Mouse (Mus musculus) activated CD4-positive, CD25-positive, alpha-beta regulatory T cell, adult 9 weeks (primary cell): ENCODE measurements around the gene Mrgpra1. TPM values are rescaled to one million over a fixed set of nuclear protein-coding genes. Genes with fewer than 3 reads are reported as not detected.

ENCODE experiments used
- polyA plus RNA-seq: library from polyadenylated mRNA; unstranded; fragments of 100-300 nt; shearing (Covaris generic); gene quantifications from one replicate; pipeline ENCODE4 v1.2.1, GENCODE M21; 2017

Gene Mrgpra1
- polyA plus RNA-seq = not detected

DNA sequence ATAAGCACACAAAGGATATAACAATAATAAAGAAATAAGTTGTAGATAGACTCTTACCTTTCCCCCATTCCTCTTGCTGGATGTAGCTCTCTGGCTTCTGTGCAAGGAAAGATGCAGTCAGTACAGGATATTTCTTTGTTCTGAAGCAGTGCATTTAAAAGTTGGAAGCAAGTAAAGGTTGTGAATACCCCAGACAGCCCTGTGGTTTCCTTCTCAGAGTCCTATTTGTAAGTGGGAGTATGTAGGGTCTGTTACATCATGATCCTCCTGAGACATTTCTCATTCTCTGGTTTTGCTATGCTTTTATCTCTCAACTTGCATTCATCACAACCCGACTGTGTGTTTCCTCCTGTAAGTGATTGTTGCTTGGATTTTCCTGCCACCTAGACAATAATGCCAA lies at the start of gene Mrgpra1:
Mrgpra1 (minus strand) TSS at position 101 of the 400 bp plus-strand sequence.

Other genes with a start within 250 kb of the Mrgpra1 start
- gene Ptpn5, start 220.6 kb downstream of the Mrgpra1 start, polyA plus RNA-seq = 16.9 TPM
- gene Mrgpra6, start 149.3 kb downstream of the Mrgpra1 start, polyA plus RNA-seq = not detected
- not detected for gene Mrgpra9, start 101.4 kb downstream of the Mrgpra1 start, polyA plus RNA-seq
- not detected for gene Mrgpra2a, start 97.9 kb upstream of the Mrgpra1 start, polyA plus RNA-seq
- not detected for gene Mrgpra2b, start 174.6 kb upstream of the Mrgpra1 start, polyA plus RNA-seq
- not detected for gene Mrgpra3, start 247.1 kb upstream of the Mrgpra1 start, polyA plus RNA-seq